Mouse (Mus musculus) G1E-ER4 (cell line): ENCODE results near the gene Srcin1. TPM values are rescaled to one million over a fixed set of nuclear protein-coding genes. Genes with fewer than 3 reads are reported as not detected.

Source experiments
- GATA1 ChIP-seq: IDR thresholded peaks from one replicate; pipeline ENCODE4 v1.8.0; 2012; ENCODE audit warnings: low read length, inconsistent platforms
- polyA plus RNA-seq: library from polyadenylated mRNA; stranded (reverse); fragments of >175 nt; gene quantifications from 2 replicates; pipeline ENCODE4 v1.2.3, GENCODE M21; 2012

Gene Srcin1
- polyA plus RNA-seq, result 0.09 and 0.18 TPM in 2 replicates

DNA sequence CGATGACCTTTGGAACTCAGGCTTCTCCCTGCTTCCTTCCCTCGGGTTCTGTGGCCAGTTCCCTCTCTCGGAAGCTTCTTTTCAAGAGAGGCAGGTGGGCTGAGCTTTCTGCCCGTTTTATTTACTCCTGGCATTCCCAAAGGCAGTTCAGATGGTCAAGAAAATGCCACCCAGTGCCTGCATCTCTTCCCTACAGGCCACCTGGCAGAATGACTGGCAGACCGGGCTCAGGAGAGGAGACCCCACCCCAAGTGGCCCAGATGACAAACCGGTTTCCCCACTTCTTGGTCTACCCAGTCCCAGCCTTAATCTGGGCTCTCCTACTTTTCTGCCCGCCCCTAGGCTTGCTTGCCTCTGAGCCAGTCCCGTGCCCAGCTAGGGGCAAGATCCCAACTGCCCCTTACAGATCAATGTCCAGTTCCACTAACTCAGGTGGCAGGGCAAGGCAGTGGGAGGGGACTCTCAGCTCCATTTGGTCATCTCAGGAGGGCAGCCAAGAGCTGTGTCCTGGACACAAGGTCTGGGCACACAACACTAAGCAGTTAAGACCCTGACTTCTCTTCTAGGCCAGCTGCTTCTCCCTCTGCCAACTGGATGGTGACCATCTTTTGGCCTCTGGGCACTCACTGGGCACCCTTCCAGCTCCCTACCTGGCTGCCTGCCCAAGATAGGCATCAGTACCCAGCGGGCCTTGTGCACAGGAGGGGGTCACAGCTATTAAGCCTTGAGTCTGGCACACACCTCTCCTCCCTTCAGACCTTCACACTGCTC, at the start of gene Srcin1:
Srcin1 (minus strand) TSS at position 51 of the 771 bp plus-strand sequence.
- no peak for TF ChIP-seq GATA1

DNA sequence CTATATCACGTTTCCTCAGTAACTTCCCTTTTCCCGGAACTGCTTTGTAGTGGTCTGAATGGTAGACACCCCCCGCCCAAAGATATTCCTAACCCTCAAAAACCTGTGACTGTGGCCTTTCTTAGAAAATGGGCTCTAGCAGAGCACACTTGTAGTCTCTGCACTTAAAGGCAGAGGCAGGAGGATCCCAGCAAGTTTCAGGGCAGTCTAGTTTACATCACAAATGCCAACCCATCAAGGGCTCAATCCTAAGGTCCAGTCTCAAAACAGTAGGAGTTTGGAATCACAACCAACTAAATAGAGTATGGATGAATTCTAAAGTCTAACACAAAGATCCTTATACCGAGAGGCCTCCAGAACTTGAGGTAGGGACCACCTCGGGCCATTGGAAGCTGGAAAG, 49.6 kb upstream of the Srcin1 start:
- no peak for TF ChIP-seq GATA1

DNA sequence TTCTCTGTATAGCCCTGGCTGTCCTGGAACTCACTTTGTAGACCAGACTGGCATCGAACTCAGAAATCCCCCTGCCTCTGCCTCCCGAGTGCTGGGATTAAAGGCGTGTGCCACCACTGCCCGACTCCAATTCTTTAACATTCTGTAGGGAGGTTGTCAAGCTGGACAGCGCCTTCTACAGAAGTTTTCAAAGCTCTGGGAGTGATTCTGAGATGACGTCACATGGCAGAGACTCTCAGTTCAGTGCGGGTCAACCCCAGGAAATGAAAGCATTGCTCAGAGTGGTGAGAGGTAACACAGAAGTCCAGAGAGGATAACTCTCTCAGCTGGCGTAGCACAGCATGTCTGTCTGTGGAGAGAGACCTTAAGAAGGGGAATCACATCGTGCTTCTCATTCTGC, 47.2 kb upstream of the Srcin1 start:
- no peak for TF ChIP-seq GATA1

DNA sequence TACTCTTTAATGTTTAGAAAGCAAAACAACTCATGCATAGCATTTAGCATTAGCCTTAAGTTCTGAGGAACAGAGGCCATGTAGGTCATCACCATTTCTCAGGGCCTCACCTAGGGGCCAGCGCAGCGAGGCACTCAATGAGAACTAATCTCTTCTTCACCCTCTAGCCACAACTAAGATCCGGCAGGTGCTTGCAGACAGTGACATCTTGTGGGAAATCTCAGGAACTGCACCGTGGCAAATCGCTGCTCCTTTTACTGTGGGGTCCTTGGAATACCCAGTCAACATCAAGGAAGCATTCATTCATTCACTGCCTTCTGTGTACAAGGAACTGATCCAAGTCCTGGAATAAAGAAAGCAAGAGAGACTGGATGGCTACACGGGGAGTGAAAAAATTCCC, 46.5 kb upstream of the Srcin1 start:
- TF ChIP-seq GATA1, result no peak

DNA sequence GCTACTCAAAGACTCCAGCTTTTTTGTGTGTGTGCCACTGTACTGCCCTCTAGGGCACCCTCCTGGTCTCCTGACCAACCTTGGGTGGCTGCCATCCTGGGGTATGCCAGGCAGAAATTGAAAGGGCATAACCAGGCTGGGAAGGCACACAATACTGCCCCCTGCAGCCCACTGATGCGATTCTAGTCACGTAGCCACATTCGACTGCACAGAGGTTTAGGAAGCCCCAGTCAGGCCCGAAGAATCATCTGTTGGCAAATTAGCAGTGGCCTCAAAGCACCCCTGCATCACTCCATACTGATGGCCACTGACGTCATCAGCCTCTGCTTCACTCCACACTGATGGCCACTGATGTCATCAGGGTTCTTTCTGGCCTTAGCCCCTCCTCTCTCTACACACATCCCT, 43.4 kb upstream of the Srcin1 start:
- TF ChIP-seq GATA1, result no peak

DNA sequence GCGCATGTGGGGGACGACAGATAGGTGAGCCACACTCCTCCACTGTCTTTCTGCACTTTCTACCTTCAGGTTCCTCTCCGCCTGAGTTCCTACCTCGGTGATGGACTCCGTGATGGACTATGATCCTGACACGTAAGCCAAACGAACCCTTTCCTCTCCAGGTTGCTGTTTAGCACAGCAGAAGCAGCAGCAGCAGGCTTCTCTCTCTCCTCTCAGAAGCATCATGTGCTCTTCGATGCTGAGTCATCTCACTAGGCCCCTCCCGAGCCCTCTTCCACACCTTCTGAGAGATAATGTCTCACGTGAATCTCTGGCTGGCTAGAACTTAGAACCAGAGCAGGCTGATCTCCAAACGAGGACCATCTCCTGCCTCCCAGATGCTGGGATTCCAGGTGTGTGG, 42.4 kb upstream of the Srcin1 start:
- no peak for TF ChIP-seq GATA1

DNA sequence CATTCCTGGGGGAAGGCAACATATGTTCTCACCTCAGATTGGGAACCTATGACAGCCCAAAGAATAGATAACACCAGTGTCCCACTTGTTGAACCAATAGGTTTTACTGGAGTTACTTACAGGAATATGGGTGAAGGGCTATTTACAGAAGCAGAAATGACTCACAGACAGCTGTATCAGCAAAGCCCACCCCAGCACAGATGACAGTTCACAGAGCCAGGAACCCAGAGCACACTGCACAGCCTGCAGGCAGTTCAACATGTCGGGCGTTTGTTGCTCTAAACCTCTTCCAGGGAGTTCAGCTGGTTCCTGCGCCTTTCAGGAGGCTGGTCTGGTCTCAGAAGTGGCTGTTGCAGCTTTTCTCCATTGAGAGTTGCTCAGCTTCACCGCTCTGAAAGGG, 39.3 kb upstream of the Srcin1 start:
- TF ChIP-seq GATA1, result no peak

DNA sequence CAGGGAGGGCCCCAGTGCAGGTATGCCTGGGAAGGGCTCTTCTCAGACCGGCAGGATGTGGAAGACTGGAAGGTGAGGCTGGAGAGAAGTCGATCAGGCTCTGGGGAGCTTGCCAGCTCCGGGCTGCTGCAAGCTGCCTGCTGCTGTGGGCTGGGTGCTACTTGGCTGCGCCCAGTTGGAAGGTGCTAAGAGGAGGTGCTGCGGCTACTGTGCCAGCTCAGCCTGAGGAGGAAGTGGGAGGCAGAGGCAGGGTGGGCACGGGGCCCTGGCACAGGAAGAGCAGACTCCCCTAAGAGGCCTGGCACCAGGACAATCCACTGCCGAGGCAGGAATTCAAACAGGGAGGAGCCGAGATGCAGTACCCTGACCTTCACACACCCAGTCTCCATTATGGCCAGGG, 35.1 kb upstream of the Srcin1 start:
- no peak for TF ChIP-seq GATA1

DNA sequence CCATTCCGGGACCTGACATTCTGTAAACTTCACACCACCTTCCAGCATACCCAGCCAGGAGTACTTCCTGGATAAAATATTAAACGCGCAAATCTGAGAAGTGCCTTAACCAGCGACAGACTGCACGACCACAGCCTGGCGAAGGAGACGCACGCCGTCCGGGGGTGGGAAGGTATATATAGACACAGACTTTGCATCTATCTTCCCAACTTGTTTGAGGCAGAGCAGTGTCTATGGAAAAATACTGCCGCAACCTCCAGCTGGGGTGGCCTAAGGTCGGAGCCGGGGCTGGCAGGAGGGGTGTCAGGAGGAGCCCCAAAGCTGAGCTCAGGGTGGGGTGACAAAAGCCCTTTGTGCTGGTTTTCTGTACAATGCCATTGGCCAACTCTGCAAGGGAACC, 33.8 kb upstream of the Srcin1 start:
- TF ChIP-seq GATA1, result no peak

DNA sequence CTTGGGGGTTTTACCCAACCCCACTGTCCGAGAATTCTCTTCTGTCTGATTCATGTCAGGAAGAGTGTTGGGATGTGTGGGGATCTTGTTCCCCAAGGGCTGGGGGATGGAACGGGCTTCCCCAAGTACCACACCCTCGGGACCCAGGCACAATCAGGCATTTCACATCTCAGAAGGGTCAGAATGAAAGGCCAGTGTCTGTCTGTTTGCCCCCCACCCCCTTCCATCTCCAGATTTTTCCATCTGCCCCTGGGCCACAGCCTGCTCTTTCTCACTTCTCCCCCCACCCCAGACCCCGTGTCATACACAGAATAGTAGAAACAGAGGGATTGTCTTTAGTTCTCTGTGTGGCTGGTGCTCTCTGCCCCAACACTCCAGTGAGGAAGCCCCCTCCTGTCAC, 32.9 kb upstream of the Srcin1 start:
- TF ChIP-seq GATA1, result no peak

DNA sequence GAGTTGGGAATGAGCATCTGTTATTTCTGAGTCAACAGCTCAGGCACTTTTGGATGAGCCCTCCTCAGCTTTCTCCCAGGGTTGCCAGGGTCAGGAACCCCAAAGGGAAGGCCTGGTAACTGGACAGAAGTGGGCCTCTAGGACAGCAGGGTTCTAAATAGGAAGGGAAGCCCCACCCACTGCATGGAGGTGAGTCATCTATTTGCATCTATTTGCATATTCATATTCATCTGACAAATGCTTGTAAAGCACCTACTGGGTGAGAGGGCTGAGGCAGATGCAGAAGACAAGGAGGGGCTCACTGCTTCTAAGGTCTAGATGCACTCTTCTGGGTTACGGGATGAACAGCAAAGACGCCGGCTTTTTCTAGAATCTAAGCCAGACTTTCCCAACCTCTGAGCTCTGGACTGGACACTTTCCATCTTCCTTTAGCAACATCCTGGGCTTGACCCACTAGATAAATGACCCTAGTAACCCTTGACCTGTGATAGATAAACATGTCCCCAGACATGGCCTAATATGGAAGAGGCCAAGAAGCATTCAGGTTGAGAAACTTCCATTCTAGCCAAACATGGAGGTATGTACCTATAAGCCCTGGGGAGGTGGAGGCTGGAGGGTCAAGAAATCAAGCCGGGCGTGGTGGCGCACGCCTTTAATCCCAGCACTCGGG, 31.2 kb upstream of the Srcin1 start:
- no peak for TF ChIP-seq GATA1

DNA sequence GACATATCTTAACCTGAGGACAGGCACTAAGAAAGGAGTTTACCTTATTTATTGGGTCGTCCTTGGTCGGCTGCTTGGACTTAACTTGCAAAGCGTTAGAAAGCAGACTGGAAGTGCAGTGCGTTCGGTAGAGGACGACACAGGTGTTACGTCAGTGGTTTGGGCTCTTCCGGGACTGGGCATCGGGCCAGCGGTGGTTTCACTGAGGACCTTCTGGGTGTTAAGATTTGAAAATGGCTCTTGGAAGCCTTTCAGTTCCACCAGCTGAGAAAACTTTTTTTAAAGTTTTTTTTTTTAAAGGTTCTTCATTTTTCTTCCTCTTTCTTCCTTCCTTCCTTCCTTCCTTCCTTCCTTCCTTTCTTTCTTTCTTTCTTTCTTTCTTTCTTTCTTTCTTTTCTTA, 27.9 kb upstream of the Srcin1 start:
- no peak for TF ChIP-seq GATA1

DNA sequence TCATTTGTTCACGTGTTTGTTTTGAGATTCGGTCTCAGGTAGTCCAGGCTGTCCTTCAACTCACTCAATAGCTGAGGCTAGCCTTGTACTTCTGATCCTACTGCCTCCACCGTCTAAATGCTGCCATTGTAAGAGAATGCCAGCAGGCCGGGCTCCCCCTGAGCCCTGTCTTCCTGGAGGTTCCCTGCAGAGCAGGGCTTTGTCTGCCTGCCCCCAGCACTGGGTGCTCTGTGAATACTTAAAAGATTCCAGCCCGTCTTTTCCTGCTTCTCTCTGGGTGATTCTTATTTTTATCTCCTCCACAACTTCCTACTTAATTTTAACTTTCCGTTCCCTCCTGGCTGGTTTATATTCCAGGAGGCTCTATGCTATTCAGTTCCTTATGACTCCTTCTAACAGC, 26.2 kb upstream of the Srcin1 start:
- no peak for TF ChIP-seq GATA1

DNA sequence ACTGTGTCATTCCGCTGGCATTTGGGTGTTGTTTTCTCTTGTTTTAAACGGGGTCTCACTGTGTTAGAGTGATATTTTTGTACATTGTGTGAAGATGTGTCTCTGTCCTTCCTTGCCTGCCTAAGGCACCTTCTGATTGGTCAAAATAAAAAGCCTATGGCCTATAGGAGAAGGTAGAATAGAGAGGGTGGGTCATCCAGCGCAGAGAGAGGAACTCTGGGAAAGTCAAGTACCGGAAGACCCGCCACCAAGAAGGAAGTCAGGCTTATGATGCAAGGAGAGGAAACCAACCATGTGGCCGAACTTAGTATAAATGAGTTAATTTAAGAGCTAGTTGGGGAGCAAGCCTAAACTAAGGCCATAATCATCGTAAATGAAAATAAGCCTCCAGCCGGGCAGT, 23.1 kb upstream of the Srcin1 start:
- TF ChIP-seq GATA1, result no peak

DNA sequence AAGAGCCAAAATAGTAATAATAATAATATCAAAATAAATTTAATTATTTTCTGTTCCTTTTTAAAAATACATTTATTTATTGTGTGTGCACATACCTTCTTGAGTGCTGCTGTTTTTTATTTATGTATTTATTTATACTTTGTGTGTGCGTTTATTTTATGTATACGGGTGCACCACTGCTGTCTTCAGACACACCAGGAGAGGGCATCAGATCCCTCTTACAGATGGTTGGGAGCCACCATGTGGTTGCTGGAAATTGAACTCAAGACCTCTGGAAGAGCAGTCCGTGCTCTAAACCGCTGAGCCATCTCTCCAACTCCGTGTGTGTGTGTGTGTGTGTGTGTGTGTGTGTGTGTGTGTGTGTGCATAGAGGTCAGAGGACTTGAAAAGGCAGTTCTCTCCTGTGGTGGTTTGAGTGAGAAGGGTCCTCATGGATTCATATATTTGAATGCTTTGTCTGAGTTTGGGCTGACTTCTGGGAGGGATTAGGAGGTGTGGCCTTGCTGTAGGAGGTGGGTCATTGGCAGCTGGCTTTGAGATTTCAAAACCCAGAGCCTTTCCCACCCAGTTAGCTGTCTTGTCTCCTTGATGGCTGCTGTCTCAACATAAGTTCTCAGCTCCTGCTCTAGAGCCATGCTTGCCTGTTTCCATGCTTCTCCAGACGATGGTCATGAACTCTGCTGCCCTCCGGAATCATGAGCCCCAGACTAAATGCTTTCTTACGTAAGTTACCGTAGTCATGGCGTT, 22.1 kb upstream of the Srcin1 start:
- TF ChIP-seq GATA1, result no peak

DNA sequence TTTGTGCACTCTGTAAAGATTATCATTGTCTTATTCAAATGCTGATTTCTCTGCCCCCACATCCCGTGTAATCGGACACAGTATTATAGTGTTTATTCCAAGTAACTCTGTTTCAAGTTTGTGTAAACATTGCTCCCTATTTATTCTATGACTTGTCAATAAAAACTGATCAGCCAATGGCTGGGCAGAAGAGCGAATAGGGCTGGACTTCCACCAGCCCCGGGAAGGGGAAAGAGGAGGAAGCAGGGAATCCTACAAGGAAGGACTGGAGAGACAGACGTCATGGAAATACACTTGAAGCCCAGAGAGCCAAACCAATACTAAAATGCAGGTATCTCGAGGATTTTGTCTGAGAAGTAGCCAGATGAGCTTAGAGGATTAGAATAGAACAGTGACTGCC, 18.1 kb upstream of the Srcin1 start:
- no peak for TF ChIP-seq GATA1
